Mouse (Mus musculus) heart, adult 2 months (tissue): ENCODE results near the gene Fus.

Source experiments
- CTCF ChIP-seq: fragments of 200-600 bp; IDR thresholded peaks from 2 replicates; pipeline ENCODE4 v1.8.1; 2022; ENCODE audit warnings: antibody characterized with exemption, mild to moderate bottlenecking, moderate library complexity
- EP300 ChIP-seq: fragments of 200-500 bp; IDR thresholded peaks from 2 replicates; pipeline ENCODE4 v1.6.1; 2011; ENCODE audit warnings: low read depth, low read length, control low read depth; ENCODE audit not compliant: insufficient read depth

DNA sequence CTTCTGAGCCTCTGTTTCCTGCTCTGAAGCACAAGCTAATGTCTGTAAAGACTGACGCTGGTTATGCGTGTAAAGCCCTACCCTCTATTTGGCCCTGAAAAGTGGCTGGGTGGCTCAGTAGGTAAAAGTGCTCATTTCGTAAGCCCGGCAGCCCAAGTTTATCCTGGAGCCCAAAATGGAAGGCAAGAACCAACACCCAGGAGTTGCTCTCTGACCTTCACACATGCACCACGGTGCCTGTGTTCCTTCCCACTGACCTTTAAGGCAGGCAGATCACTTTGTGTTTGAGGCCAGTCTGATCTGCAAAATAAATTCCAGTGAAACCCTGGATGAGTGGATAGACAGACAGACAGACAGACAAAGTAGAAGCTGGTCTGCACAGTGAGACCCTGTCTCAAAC, 43.5 kb upstream of the Fus start:
- no peak for TF ChIP-seq EP300
- TF ChIP-seq CTCF = no peak
